Mouse (Mus musculus) neural tube, embryonic 15.5 days (tissue): ENCODE results near the gene Gtf2e1. TPM values are rescaled to one million over a fixed set of nuclear protein-coding genes. Genes with fewer than 3 reads are reported as not detected.

Source experiments
- ATAC-seq: fragments of 200-750 bp; cut with Nextera tagmentation; 2 replicates; pipeline ENCODE4 v1.8.0; 2017; ENCODE audit warnings: mild to moderate bottlenecking, moderate TSS enrichment, moderate library complexity; ENCODE audit not compliant: low FRiP score
- H3K27ac ChIP-seq: fragments of 300-500 bp; sonication (generic); replicated peaks from 2 replicates; pipeline ENCODE4 v1.5.1; 2015; ENCODE audit warnings: mild to moderate bottlenecking, inconsistent platforms
- H3K27me3 ChIP-seq: fragments of 300-500 bp; sonication (generic); replicated peaks from 2 replicates; pipeline ENCODE4 v1.6.1; 2015; ENCODE audit warnings: inconsistent platforms
- H3K36me3 ChIP-seq: fragments of 300-500 bp; sonication (generic); 2 replicates; pipeline ENCODE4 v1.6.1; 2015; ENCODE audit warnings: inconsistent platforms
- H3K4me1 ChIP-seq: fragments of 300-500 bp; sonication (generic); 2 replicates; pipeline ENCODE4 v1.6.1; 2015; ENCODE audit warnings: inconsistent platforms
- H3K4me2 ChIP-seq: fragments of 300-500 bp; sonication (generic); 2 replicates; pipeline ENCODE4 v1.6.1; 2015; ENCODE audit warnings: inconsistent platforms, mild to moderate bottlenecking, moderate library complexity
- H3K4me3 ChIP-seq: fragments of 300-500 bp; sonication (generic); replicated peaks from 2 replicates; pipeline ENCODE4 v1.5.1; 2015; ENCODE audit warnings: mild to moderate bottlenecking, inconsistent platforms
- H3K9ac ChIP-seq: fragments of 300-500 bp; sonication (generic); replicated peaks from 2 replicates; pipeline ENCODE4 v1.6.1; 2015; ENCODE audit warnings: mild to moderate bottlenecking, inconsistent platforms
- H3K9me3 ChIP-seq: fragments of 300-500 bp; sonication (generic); replicated peaks from 2 replicates; pipeline ENCODE4 v1.6.1; 2016; ENCODE audit warnings: inconsistent platforms
- WGBS: fragments of 180-500 bp; shearing (Covaris S2); methylation state at CpG from one replicate; pipeline ENCODE4 v1.1.7; 2015; ENCODE audit warnings: mixed read lengths; 5-methylcytosine and 5-hydroxymethylcytosine counted together
- polyA plus RNA-seq: library from polyadenylated mRNA; unstranded; fragments of >200 nt; fragmentation: Nextera tagmentation; extraction: Ambion mirVana; gene quantifications from 2 replicates; pipeline ENCODE4 v1.2.1, GENCODE M21; 2015

The Gtf2e1 gene
- polyA plus RNA-seq, 1 experiment from 2014 or later: 21.8 TPM

DNA sequence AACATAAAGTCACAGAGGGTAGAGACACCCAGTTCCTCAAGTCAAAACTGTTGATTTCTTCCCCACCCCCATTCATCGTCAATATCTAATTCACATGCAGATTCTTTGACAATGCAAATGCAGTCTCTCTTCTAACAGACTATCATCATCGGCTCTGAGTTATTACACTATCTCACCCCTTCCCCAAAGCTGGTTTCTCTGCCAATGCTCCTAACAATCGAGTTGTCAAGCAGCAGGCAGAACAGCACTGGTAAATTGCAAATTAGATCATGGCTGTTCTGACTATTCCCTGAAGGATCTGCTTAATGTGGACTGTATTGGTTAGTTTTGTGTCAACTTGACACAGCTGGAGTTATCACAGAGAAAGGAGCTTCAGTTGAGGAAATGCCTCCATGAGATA, 70.0 kb downstream of the Gtf2e1 start:
- Histone ChIP-seq H3K4me1 (no peaks in the 10 kb centered on the region), H3K27ac (no peak overlapping the region), H3K27me3 (no peaks in the 10 kb centered on the region), H3K4me2 (no peak overlapping the region), H3K9ac (no peak overlapping the region), H3K4me3 (no peak overlapping the region), H3K9me3 (no peaks in the 10 kb centered on the region), H3K36me3 (no peaks in the 10 kb centered on the region)
- 61% methylated on average over 3 of the region's 3 CpGs for WGBS
- no peak for ATAC-seq

DNA sequence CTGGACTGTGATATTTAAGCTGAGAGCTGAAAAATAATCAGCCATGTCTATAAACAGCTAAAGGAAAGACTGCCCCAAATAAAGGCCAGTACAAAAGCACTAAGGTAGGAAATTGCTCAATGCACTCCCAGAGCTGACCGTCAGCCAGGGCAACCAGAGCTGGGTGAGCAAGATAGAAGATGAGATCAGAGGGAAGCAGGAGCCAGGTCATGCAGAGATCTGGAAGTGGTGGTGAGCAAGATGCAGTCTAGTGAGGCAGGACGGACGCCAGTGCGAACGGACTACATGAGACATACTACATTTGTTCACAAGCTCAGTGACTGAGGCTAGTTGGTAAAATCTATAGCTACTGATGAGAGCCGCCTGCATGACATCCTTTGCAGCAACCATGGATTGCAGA, 75.6 kb downstream of the Gtf2e1 start:
- Histone ChIP-seq H3K4me3 (no peak overlapping the region), H3K9me3 (no peaks in the 10 kb centered on the region), H3K27ac (no peak overlapping the region), H3K9ac (no peak overlapping the region), H3K4me1 (no peaks in the 10 kb centered on the region), H3K36me3 (no peaks in the 10 kb centered on the region), H3K27me3 (no peaks in the 10 kb centered on the region), H3K4me2 (no peak overlapping the region)
- WGBS: 93% methylated on average over 6 of the region's 6 CpGs
- no peak for ATAC-seq

DNA sequence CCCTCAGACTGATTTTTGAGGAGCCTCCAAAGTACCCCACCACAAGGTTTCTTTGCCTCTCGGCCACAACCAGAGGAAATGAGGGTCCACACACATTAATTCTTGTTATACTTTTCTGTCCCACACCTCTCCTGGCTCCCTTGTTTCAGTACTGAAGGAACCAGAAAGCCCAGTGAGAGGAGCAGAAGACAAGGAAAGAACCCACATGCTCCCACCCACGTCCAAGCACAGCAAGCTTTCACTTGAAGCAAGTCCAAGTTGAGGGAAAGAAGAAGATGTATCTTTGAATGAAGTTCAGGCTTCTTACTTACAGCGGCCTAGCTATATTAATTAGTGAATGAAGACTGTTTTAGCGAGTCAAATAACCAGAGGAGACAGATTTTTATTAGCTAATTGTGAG, 76.7 kb downstream of the Gtf2e1 start:
- H3K27ac ChIP-seq: no peak overlapping the region
- no peaks in the 10 kb centered on the region for H3K9me3 ChIP-seq
- 82% methylated on average over 4 of the region's 4 CpGs for WGBS
- ATAC-seq: no peak
- no peak overlapping the region for H3K4me2 ChIP-seq
- H3K36me3 ChIP-seq: no peaks in the 10 kb centered on the region
- H3K4me1 ChIP-seq: no peaks in the 10 kb centered on the region
- no peak overlapping the region for H3K9ac ChIP-seq
- H3K27me3 ChIP-seq: no peaks in the 10 kb centered on the region
- H3K4me3 ChIP-seq: no peak overlapping the region

GRCm38 (mm10) chr16:37461601-37462000, 78.0 kb downstream of the Gtf2e1 start:
- H3K27ac ChIP-seq: no peak overlapping the region
- no peak overlapping the region for H3K9ac ChIP-seq
- H3K27me3 ChIP-seq: no peaks in the 10 kb centered on the region
- no peaks in the 10 kb centered on the region for H3K4me1 ChIP-seq
- ATAC-seq: no peak
- no peaks in the 10 kb centered on the region for H3K36me3 ChIP-seq
- H3K4me3 ChIP-seq: no peak overlapping the region
- no peaks in the 10 kb centered on the region for H3K9me3 ChIP-seq
- WGBS: 84% methylated on average over 4 of the region's 4 CpGs
- no peak overlapping the region for H3K4me2 ChIP-seq

Other genes starting within 250 kb of the Gtf2e1 start
- gene Stxbp5l, start 154.8 kb downstream of the Gtf2e1 start, polyA plus RNA-seq: 15.5 and 17.7 TPM in 2 replicates
- gene Rabl3, start 96 bp upstream of the Gtf2e1 start, polyA plus RNA-seq: 16.3 and 16.5 TPM in 2 replicates
- 0.23 TPM in 2 replicates for gene Hgd, start 40.4 kb upstream of the Gtf2e1 start, polyA plus RNA-seq
- 60.2 and 69.7 TPM in 2 replicates for gene Ndufb4, start 114.7 kb upstream of the Gtf2e1 start, polyA plus RNA-seq
- gene Fstl1, start 237.1 kb upstream of the Gtf2e1 start, polyA plus RNA-seq: 123 and 145 TPM in 2 replicates